Mouse (Mus musculus) right cerebral cortex, postnatal 14 days (tissue): Measurements from ENCODE around the gene Abcg8.

Experiments used
- DNase-seq: peaks from one replicate; pipeline ENCODE4 v3.0.0; 2022

Gene Abcg8

GRCm38 (mm10) chr17:84714930-84715329 is 38.8 kb downstream of the Abcg8 start:
- DNase-seq = no peak

GRCm38 (mm10) chr17:84716252-84716872 is 40.3 kb downstream of the Abcg8 start:
- no peak for DNase-seq

GRCm38 (mm10) chr17:84717416-84717815 is 41.3 kb downstream of the Abcg8 start:
- no peak for DNase-seq

GRCm38 (mm10) chr17:84719105-84719504 is 43.0 kb downstream of the Abcg8 start:
- DNase-seq = no peak

GRCm38 (mm10) chr17:84724028-84724427 is 47.9 kb downstream of the Abcg8 start:
- no peak for DNase-seq

GRCm38 (mm10) chr17:84725163-84725562 is 49.1 kb downstream of the Abcg8 start:
- no peak for DNase-seq

GRCm38 (mm10) chr17:84728201-84728911 is 52.3 kb downstream of the Abcg8 start:
- DNase-seq = no peak

GRCm38 (mm10) chr17:84729140-84729539 is 53.0 kb downstream of the Abcg8 start:
- no peak for DNase-seq

- DNase-seq = no peak
Measured at GRCm38 (mm10) chr17:84731361-84731760, 55.3 kb downstream of the Abcg8 start.

- DNase-seq = no peak
Measured at GRCm38 (mm10) chr17:84732612-84733011, 56.5 kb downstream of the Abcg8 start.

GRCm38 (mm10) chr17:84736719-84737118 is 60.6 kb downstream of the Abcg8 start:
- no peak for DNase-seq

GRCm38 (mm10) chr17:84738073-84738797 is 62.1 kb downstream of the Abcg8 start:
- DNase-seq = no peak

GRCm38 (mm10) chr17:84744256-84744655 is 68.2 kb downstream of the Abcg8 start:
- DNase-seq = no peak

GRCm38 (mm10) chr17:84745001-84745400 is 68.9 kb downstream of the Abcg8 start:
- no peak for DNase-seq

GRCm38 (mm10) chr17:84747212-84747611 is 71.1 kb downstream of the Abcg8 start:
- DNase-seq = peak; percentile 18

GRCm38 (mm10) chr17:84748152-84748682 is 72.1 kb downstream of the Abcg8 start:
- DNase-seq = no peak

- DNase-seq = no peak
Measured at GRCm38 (mm10) chr17:84749297-84749696, 73.2 kb downstream of the Abcg8 start.
